Mouse (Mus musculus) lung, postnatal 4 days (tissue): ENCODE measurements around the gene Trp53i11.

ENCODE experiments used
- DNase-seq, 2 experiments: peaks; one replicate each; pipeline ENCODE4 v3.0.0; 2021

Trp53i11 gene

DNA sequence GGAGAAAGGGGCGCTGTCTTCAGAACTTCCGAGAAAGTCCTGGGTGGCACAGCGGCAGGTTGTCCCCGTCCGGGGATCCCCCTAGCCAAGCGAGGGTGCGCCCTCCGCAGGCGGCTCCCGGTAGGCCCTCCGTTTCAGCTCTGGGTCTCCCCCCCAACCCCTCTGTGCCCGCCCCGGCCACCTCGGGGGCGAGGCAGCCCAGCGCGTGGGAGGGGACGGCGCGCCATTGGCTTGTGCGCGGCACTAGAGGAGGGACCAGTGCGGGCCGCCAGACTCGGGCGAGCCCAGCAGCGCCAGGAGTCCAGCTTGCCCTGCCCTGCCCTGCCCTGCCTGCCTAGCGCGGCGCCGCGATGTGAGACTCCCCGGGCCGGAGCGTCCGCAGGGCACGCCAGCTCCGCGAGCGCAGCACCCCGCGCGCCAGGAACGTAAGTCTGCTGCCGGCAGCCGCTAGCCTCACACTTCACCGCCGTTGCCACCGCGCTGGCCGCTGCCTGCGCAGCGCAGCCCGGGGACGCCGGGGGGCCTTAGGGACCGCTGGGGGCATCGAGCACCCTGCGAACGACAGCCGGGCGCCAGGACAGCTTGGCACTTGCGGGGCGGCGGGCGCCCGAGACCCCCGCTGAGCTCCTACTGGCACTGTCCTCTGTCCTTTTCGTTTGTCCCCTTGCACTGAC lies at the start of gene Trp53i11:
Gene Trp53i11 (plus strand): TSS at position 226 of the 674 bp plus-strand sequence.
- peak; percentile 93 to 96 for DNase-seq

DNA sequence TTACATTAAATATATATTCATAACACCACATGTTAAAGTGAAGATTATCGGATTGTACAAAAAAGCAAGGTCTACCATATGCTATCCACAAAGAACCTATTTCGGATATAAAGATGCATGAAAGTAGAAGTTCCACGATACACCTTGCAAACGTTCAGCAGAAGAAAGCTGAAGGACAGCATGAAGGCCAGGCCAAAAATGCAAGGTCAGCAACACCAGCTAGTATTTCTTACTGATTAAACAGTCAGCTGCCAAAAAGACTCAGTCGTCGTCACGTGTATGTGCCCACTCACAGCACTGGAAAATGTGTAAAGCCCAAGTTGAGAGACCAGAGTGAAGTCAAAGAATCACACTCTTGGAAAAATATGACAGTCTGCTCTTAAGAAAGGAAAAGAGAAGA lies 47.9 kb upstream of the Trp53i11 start:
- no peak for DNase-seq

- DNase-seq: no peak
These were observed 46.0 kb upstream of the Trp53i11 start for GRCm38 (mm10) chr2:93141329-93141728.

- DNase-seq: peak; percentile 37 to 67
These were observed 44.7 kb upstream of the Trp53i11 start for GRCm38 (mm10) chr2:93142616-93143015.

DNA sequence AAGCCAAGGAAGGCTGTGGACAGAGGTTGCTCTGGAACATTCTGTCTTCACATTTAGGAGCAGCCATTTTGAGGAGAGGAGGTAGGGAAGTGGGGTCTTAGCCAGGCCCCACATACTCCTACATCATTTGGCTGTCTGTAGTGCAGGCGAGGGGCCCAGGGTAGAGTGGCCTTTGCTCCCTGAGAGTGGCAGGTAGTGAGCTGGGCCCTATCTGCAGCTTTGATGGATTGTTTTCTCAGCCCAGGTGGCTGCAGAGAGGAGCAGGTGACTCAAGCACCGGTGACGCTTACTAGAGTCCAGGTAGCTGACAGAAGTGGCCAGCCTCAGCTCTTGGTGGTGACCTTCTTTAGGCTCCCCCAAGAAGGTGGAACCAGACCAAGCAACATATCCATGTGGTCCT lies 43.2 kb upstream of the Trp53i11 start:
- DNase-seq: no peak

DNA sequence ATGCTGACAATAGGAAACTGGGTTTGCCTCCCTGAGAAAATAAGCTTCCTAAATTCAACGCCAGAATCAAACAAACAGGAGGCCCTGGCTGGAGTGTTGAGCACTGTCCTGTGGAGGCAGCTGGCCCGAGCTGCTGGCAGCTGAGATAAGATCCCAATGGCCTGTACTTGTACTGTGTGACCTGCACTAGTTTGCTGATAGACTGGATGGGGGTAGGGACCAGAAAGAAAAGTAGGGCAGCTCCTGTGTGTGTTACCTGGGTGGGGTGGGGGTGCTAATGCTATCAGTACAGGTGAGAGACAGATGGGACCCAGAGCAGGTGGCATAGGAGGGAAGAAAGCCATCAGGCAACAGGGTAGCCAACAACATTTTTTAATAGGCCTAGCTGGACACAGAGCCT lies 37.3 kb upstream of the Trp53i11 start:
- no peak for DNase-seq

GRCm38 (mm10) chr2:93150673-93151450 lies 36.5 kb upstream of the Trp53i11 start:
- DNase-seq: no peak

DNA sequence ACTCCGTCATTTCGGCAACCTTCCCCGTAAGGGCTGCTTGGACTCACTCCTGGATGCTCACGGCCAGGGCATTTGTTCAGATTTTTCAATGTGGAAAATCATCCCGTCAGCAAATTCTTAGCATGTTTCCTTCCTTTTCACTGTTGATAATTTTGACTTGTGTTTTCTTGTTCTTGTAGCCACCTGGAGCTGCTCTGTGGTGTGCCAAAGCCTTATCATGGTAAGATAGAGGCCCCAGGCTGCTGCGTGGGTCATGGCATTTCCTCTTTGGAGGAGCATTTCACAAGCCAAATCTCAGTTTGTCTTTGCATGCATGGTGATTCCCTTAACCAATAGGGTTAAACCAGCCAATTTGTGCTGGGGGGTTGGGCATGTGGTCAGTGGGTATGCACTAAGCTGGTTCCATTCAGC lies 35.2 kb upstream of the Trp53i11 start:
- no peak for DNase-seq

GRCm38 (mm10) chr2:93152883-93153491 lies 34.4 kb upstream of the Trp53i11 start:
- DNase-seq: no peak

GRCm38 (mm10) chr2:93153833-93154232 lies 33.5 kb upstream of the Trp53i11 start:
- DNase-seq: no peak

DNA sequence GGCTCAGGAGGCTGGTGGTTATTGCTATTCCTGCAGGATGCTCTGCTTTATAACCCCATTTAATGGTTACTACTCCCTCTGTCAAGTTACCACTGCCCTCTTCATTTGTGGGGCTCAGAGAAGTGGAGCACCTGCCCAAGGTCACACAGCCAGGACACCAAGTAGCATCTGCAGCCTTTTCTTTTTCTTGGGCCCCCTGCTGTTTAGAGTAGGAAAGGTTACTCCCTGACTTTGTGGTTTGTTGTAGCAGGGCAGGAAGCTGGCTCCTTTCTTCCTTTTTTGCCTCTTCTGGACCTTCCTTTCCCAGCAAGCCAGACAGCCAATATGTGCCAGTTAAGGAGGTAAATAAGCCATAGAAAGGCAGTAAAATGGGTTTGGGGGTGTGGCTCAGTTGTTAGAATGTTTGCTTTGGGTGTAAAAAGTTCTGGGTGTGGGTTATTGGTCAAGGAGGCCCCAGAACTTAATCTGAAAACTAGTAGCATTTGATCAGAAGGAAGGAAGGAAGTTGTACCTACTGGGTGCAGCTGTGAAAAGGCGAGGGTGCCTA lies 32.8 kb upstream of the Trp53i11 start:
- no peak for DNase-seq

- DNase-seq: no peak
These were observed 26.8 kb upstream of the Trp53i11 start for GRCm38 (mm10) chr2:93160467-93161035.

DNA sequence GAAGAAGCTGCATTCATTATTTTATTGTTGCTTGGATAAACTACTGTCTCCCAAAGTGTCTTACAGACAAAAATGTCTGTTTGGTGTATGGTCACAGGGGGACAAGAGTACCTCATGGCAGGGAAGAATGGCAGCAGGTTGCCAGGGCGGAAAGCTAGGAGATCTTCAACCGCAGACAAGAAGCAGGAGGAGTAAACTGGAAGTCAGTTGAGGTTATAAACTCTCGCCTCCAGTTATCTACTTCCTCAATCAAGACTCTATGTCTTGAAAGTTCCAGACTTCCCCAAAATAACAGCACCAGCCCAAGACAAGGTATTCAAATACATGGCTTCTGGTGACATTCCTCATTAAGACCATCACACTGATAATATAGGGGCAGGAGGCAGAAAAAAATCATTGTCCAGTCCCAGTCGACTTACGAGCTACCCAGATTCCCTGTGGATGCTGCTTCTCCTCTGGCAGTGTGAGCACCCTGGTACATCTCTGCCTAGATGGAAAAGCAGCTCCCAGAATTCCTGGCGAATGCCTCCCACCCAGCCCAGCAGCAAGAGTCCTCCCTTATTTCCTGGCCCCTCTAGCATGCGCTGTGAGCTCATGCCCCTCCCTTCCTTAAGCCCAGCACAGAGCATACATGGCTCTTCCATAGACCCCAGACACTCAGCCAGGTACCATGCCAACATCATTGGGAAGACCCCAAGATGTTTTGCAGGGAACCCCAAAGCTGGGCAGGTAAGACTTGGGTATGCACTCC lies 25.3 kb upstream of the Trp53i11 start:
- DNase-seq: no peak

DNA sequence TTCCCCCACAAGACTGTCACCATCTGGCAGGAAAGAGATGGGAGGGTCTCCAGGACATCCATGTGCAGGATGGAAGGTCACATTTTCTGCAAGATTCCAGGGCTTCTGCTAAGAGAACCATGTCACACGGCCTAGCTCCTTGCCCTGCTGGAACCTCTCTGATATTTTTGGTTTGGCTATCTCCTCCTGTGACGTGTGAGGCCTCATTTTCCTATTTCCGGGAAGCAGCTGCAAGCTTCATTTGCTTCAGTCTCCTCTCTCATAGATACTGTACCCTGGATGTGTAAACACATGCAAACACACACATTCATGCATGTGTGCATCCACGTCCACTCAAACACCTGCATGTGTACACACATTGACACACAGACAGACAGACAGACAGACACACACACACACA lies 24.6 kb upstream of the Trp53i11 start:
- no peak for DNase-seq

- no peak for DNase-seq
These were observed 24.0 kb upstream of the Trp53i11 start for GRCm38 (mm10) chr2:93163317-93163716.

- DNase-seq: no peak
These were observed 23.5 kb upstream of the Trp53i11 start for GRCm38 (mm10) chr2:93163750-93164335.

- DNase-seq: no peak
These were observed 21.1 kb upstream of the Trp53i11 start for GRCm38 (mm10) chr2:93166295-93166694.

- DNase-seq: no peak
These were observed 20.5 kb upstream of the Trp53i11 start for GRCm38 (mm10) chr2:93166734-93167406.

DNA sequence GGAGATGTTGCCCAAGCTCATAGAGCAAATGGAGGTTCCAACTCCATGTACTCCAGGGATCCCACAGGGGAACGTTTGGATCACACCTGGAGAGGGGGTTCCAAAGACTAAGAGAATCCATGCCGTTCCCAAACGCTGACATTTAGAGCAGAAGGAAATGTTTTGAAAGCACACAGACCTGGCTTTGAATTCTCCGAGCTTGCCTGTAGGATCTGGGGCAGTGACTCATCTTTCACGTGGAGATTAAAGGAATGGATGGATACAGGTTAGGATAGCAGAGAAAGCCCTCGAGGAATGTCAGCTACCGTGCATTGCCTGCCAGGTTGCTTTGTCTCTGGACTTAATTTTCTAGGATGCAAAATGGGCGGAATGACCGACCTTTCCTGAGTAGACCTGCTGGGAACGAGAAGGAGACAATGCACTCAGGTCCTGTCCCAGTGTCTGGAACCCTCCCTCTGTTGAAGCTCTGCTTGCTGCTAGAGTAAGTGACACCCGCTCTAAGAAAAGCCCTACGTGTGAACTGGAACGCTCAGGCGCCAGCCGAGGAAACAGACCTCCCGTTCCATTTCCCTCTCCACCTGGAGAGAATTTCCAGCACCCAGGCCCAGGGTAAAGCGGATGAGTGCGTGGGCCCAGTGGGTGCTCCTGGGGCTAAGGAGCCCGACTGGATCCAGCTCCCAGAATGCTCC lies 17.0 kb upstream of the Trp53i11 start:
- DNase-seq: no peak

DNA sequence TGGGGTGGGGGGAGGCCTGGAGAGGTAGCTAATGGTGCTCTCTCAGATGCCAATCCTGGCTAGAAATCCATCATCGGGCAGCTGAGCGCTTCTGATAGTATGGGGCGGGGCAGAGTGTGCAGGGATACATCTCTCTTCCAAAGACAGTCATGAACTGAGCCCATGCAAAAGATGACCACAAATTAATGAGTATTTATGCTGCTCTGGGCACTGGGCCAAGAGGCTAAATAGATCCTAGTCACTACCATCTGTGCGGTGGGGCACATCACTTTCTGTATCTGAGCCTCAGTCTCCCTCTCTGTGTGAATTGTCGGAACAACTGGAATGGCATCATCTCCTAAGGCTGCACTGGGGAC lies 16.5 kb upstream of the Trp53i11 start:
- DNase-seq: no peak

DNA sequence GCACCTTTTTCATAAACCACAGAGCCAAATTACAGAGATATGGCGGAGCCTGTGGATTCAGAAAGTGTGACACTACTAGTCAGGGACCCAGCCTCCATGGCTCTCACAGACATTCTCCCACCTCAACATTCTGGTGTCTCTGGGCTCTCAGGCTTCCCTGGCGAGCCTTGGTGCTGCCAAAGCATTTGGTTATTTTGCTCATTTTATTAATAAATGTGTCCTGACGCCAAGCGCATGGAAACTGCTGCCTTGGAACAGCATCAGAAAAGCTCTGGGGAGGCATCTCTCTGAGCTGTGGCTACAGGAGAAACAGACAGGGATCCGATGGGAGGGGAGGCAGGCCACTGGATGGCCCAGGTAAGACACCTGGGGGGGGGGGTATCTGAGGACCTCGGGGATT lies 15.4 kb upstream of the Trp53i11 start:
- no peak for DNase-seq
